Mouse (Mus musculus): ENCODE data around the gene Stox2. TPM values are rescaled to one million over a fixed set of nuclear protein-coding genes. Genes with fewer than 3 reads are reported as not detected.

Gene Stox2
- total and polyA plus RNA-seq, 3 experiments, result under 0.01 TPM; not detected in 2

- Histone ChIP-seq H3K4me1 (ENCODE audit: control insufficient read depth in 1 of 2, insufficient read depth in 2 of 2, low read length in 2 of 2) (no peaks in the 10 kb centered on the region), H3K36me3 (ENCODE audit: control insufficient read depth in 1 of 2, insufficient read depth in 2 of 2, low read length in 2 of 2) (no peaks in the 10 kb centered on the region), H3K9ac (ENCODE audit: control insufficient read depth, low read depth, low read length, poor library complexity, severe bottlenecking) (no peak overlapping the region), H3K79me2 (ENCODE audit: control insufficient read depth, insufficient read depth, low read length, poor library complexity) (no peaks in the 10 kb centered on the region), H3K9me3 (replicated peaks; ENCODE audit: insufficient read depth, low read length) (no peaks in the 10 kb centered on the region), H3K27ac (ENCODE audit: control insufficient read depth, low read depth, low read length) (no peak overlapping the region), H3K27me3 (ENCODE audit: control insufficient read depth in 1 of 2, insufficient read depth in 2 of 2, low read length in 2 of 2) (no peaks in the 10 kb centered on the region), H3K4me3 (ENCODE audit: control insufficient read depth in 1 of 2, insufficient read depth in 1 of 2, low read depth in 2 of 2, low read length in 2 of 2) (no peak overlapping the region)
- no peak for DNase-seq (ENCODE audit: low read depth, low spot score)
- no peak for TF ChIP-seq TAL1 (IDR thresholded peaks at IDR 0.05; ENCODE audit: low read length)
- TF ChIP-seq GABPA (IDR thresholded peaks at IDR 0.05; ENCODE audit: low read depth, low read length), result no peak
- no peak for TF ChIP-seq MYB (IDR thresholded peaks at IDR 0.05; ENCODE audit: low read depth, low read length)
- no peak for TF ChIP-seq TBP (IDR thresholded peaks at IDR 0.05; ENCODE audit: low read depth, low read length)
- TF ChIP-seq RCOR1 (IDR thresholded peaks at IDR 0.05; ENCODE audit: low read depth, low read length), result no peak
- TF ChIP-seq UBTF (IDR thresholded peaks at IDR 0.05; ENCODE audit: borderline replicate concordance, insufficient read depth, low read depth, low read length), result no peak
- TF ChIP-seq USF1 (IDR thresholded peaks at IDR 0.05; ENCODE audit: low read depth, low read length), result no peak
- no peak for TF ChIP-seq BHLHE40 (IDR thresholded peaks at IDR 0.05; ENCODE audit: borderline replicate concordance, low read depth, low read length)
- no peak for TF ChIP-seq RAD21 (IDR thresholded peaks at IDR 0.05; ENCODE audit: low read depth, low read length)
- no peak for TF ChIP-seq MAFK (IDR thresholded peaks at IDR 0.05; ENCODE audit: borderline replicate concordance, low read depth, low read length)
- TF ChIP-seq USF2 (IDR thresholded peaks at IDR 0.05; ENCODE audit: borderline replicate concordance in 1 of 2, insufficient read depth in 1 of 2, low read depth in 1 of 2, low read length in 2 of 2), result no peak
- no peak for TF ChIP-seq SIN3A (IDR thresholded peaks at IDR 0.05; ENCODE audit: low read length)
- no peak for TF ChIP-seq ZKSCAN1 (IDR thresholded peaks at IDR 0.05; ENCODE audit: low read depth, low read length)
- TF ChIP-seq POLR2AphosphoS2 (IDR thresholded peaks at IDR 0.05; ENCODE audit: low read length), result no peak
- no peak for TF ChIP-seq MXI1 (IDR thresholded peaks at IDR 0.05; ENCODE audit: low read depth, low read length)
- no peak for TF ChIP-seq HCFC1 (IDR thresholded peaks at IDR 0.05; ENCODE audit: low read depth, low read length)
Measured at GRCm38 (mm10) chr8:47409061-47409460, 37.1 kb downstream of the Stox2 start.

GRCm38 (mm10) chr8:47404852-47405251 lies 41.3 kb downstream of the Stox2 start:
- Histone ChIP-seq H3K27me3 (ENCODE audit: control insufficient read depth in 1 of 2, insufficient read depth in 2 of 2, low read length in 2 of 2) (no peaks in the 10 kb centered on the region), H3K36me3 (ENCODE audit: control insufficient read depth in 1 of 2, insufficient read depth in 2 of 2, low read length in 2 of 2) (no peaks in the 10 kb centered on the region)
- no peak for DNase-seq (ENCODE audit: low read depth, low spot score)

More at GRCm38 (mm10) chr8:47404852-47405251, 41.3 kb downstream of the Stox2 start:
- Histone ChIP-seq H3K9me3 (replicated peaks; ENCODE audit: insufficient read depth, low read length) (no peaks in the 10 kb centered on the region), H3K79me2 (ENCODE audit: control insufficient read depth, insufficient read depth, low read length, poor library complexity) (no peaks in the 10 kb centered on the region), H3K4me3 (ENCODE audit: control insufficient read depth in 1 of 2, insufficient read depth in 1 of 2, low read depth in 2 of 2, low read length in 2 of 2) (no peak overlapping the region), H3K4me1 (ENCODE audit: control insufficient read depth in 1 of 2, insufficient read depth in 2 of 2, low read length in 2 of 2) (no peaks in the 10 kb centered on the region), H3K27ac (ENCODE audit: control insufficient read depth, low read depth, low read length) (no peak overlapping the region), H3K9ac (ENCODE audit: control insufficient read depth, low read depth, low read length, poor library complexity, severe bottlenecking) (no peak overlapping the region)
- no peak for TF ChIP-seq USF1 (IDR thresholded peaks at IDR 0.05; ENCODE audit: low read depth, low read length)
- no peak for TF ChIP-seq ETS1 (IDR thresholded peaks at IDR 0.05; ENCODE audit: low read depth, low read length)
- TF ChIP-seq RAD21 (IDR thresholded peaks at IDR 0.05; ENCODE audit: low read depth, low read length), result no peak
- TF ChIP-seq MYC (IDR thresholded peaks at IDR 0.05; ENCODE audit: low read depth, low read length), result no peak
- no peak for TF ChIP-seq MAZ (IDR thresholded peaks at IDR 0.05; ENCODE audit: low read depth, low read length)
- TF ChIP-seq POLR2AphosphoS5 (IDR thresholded peaks at IDR 0.05; ENCODE audit: borderline replicate concordance, low read depth, low read length), result no peak
- no peak for TF ChIP-seq ZKSCAN1 (IDR thresholded peaks at IDR 0.05; ENCODE audit: low read depth, low read length)
- no peak for TF ChIP-seq SIN3A (IDR thresholded peaks at IDR 0.05; ENCODE audit: low read length)
- TF ChIP-seq GABPA (IDR thresholded peaks at IDR 0.05; ENCODE audit: low read depth, low read length), result no peak
- no peak for TF ChIP-seq CTCF (IDR thresholded peaks at IDR 0.05 in 2 of 3, conservative IDR thresholded peaks at IDR 0.05 in 1 of 3; ENCODE audit: control insufficient read depth in 1 of 3, insufficient read depth in 1 of 3, low read depth in 2 of 3, low read length in 3 of 3, poor library complexity in 1 of 3, severe bottlenecking in 1 of 3)
- TF ChIP-seq MAX (IDR thresholded peaks at IDR 0.05; ENCODE audit: low read length), result no peak
- TF ChIP-seq ZNF384 (IDR thresholded peaks at IDR 0.05; ENCODE audit: low read depth, low read length), result no peak

Data from MEL (cell line).